Mouse (Mus musculus) 3134 (cell line): ENCODE measurements at regions not wholly inside any gene's neighbourhood (a gene's known extent, or its start where the extent isn't known, plus 50 kb on each side); places are given as distances from the start of the nearest gene placed in this dataset.

Experiments used
- DNase-seq: peaks from one replicate; pipeline ENCODE4 v3.0.0-alpha.2; 2011; ENCODE audit warnings: low spot score; ENCODE audit not compliant: insufficient read length; ENCODE audit errors: extremely low read depth

DNA sequence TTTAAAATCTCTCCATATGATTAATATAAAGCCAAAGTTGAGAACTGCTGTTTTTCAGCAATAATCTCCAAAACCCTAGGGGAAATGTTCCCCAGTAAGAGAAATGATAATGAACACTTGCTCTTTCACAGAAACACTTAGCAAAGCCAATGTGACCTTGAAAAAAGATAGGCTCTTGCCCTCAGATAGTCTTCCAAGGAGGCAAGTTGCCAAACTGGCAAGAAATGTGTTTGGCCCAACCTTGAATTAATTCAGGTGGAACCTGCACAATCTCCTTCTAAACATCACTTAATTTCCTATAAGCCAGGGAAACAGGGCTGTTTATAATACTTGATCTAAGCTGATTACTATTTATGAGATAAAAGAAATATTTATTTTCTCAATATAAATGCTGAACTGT is 244.0 kb upstream of the Gnaz start:
- DNase-seq, result no peak

DNA sequence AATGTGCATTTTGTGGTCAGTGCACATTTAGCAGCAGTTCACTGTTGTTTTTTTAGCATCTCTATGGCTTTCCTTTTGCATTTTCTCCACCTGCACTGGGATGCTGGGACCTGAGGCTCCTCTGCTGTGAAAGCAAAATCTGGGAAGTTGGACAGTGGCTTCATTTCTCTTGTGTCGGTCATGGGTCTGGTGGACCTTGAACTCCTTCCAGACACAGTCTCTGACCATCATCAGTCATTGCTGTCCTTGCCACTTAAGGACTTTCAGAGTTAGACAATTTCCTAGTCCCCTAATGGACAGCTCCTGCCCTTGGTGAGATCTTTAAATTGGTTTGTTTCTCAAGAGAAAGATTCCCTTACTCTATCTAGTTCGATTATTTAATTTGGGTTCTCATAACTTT is 217.5 kb upstream of the Gnaz start:
- DNase-seq, result no peak

DNA sequence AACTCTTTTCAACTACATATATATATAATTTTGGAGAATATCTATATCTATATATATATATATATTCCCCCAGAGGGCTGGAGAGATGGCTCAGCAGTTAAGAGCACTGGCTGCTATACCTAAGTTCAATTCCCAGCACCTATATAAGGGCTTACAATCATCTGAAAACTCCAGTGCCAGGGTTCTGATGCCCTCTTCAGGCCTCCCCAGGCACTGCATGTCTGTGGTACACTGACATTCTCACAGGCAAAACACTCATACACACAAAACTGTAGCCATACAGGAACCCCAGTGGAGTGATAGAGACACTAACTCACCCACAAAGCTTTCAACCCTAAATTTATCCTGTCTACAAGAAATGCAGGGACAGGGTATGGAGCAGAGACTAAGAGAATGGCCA is 216.1 kb upstream of the Gnaz start:
- DNase-seq, result no peak

DNA sequence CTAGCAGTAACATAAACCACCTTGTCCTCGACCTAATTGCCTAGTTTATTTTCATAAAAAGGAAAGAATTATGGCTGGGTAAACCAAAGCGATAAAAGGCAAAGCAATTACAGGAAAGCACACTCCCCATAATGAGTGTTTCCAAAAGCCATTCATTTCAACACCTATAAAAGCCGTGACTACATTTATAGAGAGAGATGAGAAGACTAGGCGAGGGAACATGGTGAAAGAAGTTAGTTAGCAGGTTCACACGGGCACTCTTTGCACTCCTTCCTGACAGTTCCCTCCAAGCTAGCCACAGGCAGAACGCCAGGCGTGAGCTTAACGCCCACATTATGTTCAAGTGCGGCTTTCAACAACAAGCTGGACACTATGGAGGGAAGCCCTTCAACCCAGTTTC is 206.2 kb upstream of the Gnaz start:
- no peak for DNase-seq

DNA sequence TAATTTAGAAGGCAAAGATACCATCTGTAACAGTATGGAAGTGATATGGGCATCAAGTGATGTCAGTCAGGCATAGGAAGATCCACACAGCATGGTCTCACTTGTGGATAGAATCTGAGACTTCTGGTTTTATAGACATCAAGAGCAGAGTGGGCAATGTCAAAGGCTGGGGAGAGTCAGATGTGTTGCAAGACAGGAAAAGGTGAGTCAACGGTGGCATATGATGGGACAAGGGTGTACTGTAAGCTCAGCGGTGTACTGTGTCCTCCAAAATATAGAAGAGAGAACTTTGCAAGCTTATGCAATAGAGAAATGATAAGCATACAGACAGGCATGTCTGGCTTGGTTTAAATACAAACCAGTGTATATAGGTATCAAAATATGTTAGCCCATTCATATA is 177.7 kb upstream of the Gnaz start:
- DNase-seq, result no peak

DNA sequence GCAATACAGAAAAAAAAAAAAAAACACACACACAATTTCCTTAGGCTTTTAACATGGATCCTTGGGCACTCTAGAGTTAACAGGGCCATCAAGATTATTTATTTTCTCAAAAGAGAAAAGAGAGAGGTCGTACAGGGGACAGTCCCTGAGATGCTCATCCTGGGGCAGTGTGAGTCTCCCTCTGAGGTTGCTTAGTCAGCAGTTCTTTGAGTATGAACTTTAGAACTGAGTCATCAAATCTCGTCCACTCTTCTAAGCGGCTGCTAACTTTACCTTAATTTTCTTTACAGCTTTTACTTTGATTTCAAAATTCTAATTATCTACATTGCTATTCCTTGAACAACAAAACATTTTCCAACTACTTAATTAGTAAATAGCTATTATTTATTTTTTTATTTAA is 177.0 kb upstream of the Gnaz start:
- no peak for DNase-seq

DNA sequence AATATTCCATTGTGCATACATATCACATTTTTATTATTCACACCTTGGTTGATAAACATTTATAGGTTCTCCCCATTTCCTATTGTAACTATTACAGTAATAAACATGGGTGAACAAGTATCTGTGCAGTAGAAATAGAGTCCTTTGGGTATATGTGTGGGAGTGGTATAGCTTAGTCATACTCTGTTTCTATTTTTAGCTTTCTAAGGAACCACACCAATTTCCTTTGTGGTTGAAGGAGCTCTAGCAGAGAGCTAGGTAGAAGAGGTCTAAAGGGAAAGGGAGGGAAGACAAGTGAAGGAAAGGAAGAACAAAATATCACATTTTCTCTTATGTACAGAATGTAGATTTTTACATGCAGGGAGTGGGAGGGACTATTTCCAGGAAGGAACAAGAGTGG is 143.6 kb upstream of the Gnaz start:
- DNase-seq, result peak; percentile 33

DNA sequence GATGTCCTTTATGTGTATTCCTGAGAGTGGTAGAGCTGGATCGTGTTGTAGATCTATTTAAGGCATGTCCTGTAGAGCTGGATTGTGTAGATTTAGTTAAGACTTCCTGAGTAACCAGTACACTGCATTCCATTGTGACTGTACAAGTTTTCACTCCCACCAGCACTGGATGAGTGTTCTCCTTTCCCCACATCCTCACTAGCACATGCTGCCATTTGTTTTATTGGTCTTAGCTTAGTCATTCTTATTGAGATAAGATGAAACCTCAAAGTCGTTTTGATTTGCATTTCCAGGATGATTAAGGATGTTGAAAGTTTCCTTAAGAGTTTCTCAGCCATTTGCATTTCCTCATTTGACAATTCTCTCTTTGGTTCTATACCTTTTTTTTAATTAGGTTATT is 132.6 kb upstream of the Gnaz start:
- peak; percentile 14 for DNase-seq

DNA sequence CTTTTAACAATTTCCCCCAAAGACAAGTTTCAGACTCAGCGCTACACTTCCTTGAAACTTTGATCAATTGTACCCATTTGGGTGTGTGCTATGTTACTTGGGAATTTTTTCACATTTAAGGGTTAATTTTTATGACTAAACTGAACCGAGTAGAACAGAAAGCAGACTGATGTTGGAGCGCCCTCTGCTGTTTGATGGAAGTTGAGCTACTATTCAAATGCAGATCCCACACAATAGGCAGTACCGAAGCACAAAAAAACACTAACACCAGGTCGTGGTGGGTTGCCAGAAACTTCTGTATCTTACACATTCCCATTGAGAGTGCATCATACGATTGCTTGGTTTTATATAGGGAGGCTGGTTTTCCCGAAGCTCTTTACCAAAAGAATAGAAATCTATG is 118.6 kb upstream of the Gnaz start:
- peak; percentile 23 for DNase-seq

DNA sequence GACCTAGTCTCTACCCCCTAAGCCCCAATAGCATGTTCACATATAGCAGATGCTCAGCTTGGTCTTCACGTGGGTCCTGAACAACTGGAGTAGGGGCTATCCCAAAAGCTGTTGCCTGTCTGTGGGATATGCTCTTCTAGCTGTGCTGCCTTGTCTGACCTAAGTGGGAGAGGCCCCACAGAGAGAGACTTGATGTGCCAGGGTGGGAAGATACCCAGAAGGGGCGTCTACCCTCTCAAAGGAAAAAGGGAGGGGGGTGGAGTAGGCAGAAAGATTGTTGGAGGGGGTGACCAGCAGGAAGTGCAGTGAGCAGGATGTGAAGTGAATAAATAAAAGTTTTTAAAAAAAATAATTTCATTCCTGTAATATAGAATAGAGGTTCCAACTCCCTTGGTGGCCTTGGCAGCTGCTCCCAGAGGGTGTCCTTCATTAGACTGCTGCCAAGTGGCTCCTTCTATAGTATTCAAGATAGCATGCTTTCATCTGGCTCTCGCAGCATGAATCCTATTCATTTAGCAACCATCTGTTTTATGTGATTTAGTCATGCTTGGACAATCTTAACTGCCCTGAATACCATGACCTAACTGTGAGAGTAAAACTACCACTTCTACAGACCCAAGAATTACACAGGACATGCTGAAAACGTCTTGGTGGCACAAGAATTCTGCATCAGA is 111.8 kb upstream of the Gnaz start:
- no peak for DNase-seq
